Mouse (Mus musculus) 3T3-L1 (cell line): ENCODE results near the gene Supt5.

Source experiments
- DNase-seq: peaks from one replicate; pipeline ENCODE4 v3.0.0-alpha.2; 2015; ENCODE audit warnings: low read depth, low spot score

Gene Supt5

GRCm38 (mm10) chr7:28375176-28375921 is 36.8 kb upstream of the Supt5 start:
- peak; percentile 90 for DNase-seq

- no peak for DNase-seq
These were observed 36.1 kb upstream of the Supt5 start for GRCm38 (mm10) chr7:28374647-28375046.

GRCm38 (mm10) chr7:28373891-28374495 is 35.4 kb upstream of the Supt5 start:
- no peak for DNase-seq

- peak; percentile 96 for DNase-seq
These were observed 34.6 kb upstream of the Supt5 start for GRCm38 (mm10) chr7:28373131-28373581.

GRCm38 (mm10) chr7:28372251-28373108 is 33.9 kb upstream of the Supt5 start, which contains the start of gene Plekhg2:
Gene Plekhg2 (minus strand): TSS chr7:28372599.
- peak; percentile 98 for DNase-seq

GRCm38 (mm10) chr7:28371514-28371989 is 33.0 kb upstream of the Supt5 start:
- DNase-seq: peak; percentile 50

GRCm38 (mm10) chr7:28370977-28371513 is 32.5 kb upstream of the Supt5 start:
- DNase-seq: no peak

GRCm38 (mm10) chr7:28370051-28370450 is 31.5 kb upstream of the Supt5 start:
- DNase-seq: no peak

- no peak for DNase-seq
These were observed 29.9 kb upstream of the Supt5 start for GRCm38 (mm10) chr7:28368276-28368920.

- no peak for DNase-seq
These were observed 29.2 kb upstream of the Supt5 start for GRCm38 (mm10) chr7:28367663-28368275.

GRCm38 (mm10) chr7:28362441-28363060 is 24.0 kb upstream of the Supt5 start:
- no peak for DNase-seq

- DNase-seq: no peak
These were observed 23.2 kb upstream of the Supt5 start for GRCm38 (mm10) chr7:28361647-28362341.

- no peak for DNase-seq
These were observed 21.7 kb upstream of the Supt5 start for GRCm38 (mm10) chr7:28360291-28360690.

- DNase-seq: no peak
These were observed 21.3 kb upstream of the Supt5 start for GRCm38 (mm10) chr7:28359854-28360253.

GRCm38 (mm10) chr7:28358431-28358830 is 19.9 kb upstream of the Supt5 start:
- DNase-seq: no peak

- peak; percentile 77 for DNase-seq
These were observed 19.4 kb upstream of the Supt5 start for GRCm38 (mm10) chr7:28357984-28358383.

- DNase-seq: no peak
These were observed 18.4 kb upstream of the Supt5 start for GRCm38 (mm10) chr7:28356981-28357380.

- no peak for DNase-seq
These were observed 16.7 kb upstream of the Supt5 start for GRCm38 (mm10) chr7:28355221-28355620.

- no peak for DNase-seq
These were observed 16.1 kb upstream of the Supt5 start for GRCm38 (mm10) chr7:28354596-28354995.

GRCm38 (mm10) chr7:28354113-28354581 is 15.6 kb upstream of the Supt5 start:
- DNase-seq: no peak
